Mouse (Mus musculus) urinary bladder, adult 2 months (tissue): ENCODE results near the gene Anxa3. TPM values are rescaled to one million over a fixed set of nuclear protein-coding genes. Genes with fewer than 3 reads are reported as not detected.

Experiments used
- DNase-seq: peaks from one replicate; pipeline ENCODE4 v3.0.0; 2022; ENCODE audit warnings: low spot score
- polyA plus RNA-seq: library from polyadenylated mRNA; depleted of rRNA; stranded (reverse); fragments of >200 nt; gene quantifications from 2 replicates; pipeline ENCODE4 v1.2.3, GENCODE M21; 2012; rRNA removed

Anxa3 gene
- polyA plus RNA-seq, 1 experiment = 175 TPM

GRCm38 (mm10) chr5:96847986-96848385, 54.8 kb downstream of the Anxa3 start:
- no peak for DNase-seq

- DNase-seq = no peak
Measured at GRCm38 (mm10) chr5:96848386-96848785, 55.2 kb downstream of the Anxa3 start.

- no peak for DNase-seq
Measured at GRCm38 (mm10) chr5:96849232-96849631, 56.1 kb downstream of the Anxa3 start.

- DNase-seq = no peak
Measured at GRCm38 (mm10) chr5:96853451-96853850, 60.3 kb downstream of the Anxa3 start.

GRCm38 (mm10) chr5:96854350-96854749, 61.2 kb downstream of the Anxa3 start:
- DNase-seq = no peak

GRCm38 (mm10) chr5:96859938-96860337, 66.8 kb downstream of the Anxa3 start:
- no peak for DNase-seq

- no peak for DNase-seq
Measured at GRCm38 (mm10) chr5:96867171-96867570, 74.0 kb downstream of the Anxa3 start.

- DNase-seq = peak; percentile 52
Measured at GRCm38 (mm10) chr5:96868893-96869292, 75.8 kb downstream of the Anxa3 start.

GRCm38 (mm10) chr5:96870996-96871395, 77.9 kb downstream of the Anxa3 start:
- DNase-seq = no peak

GRCm38 (mm10) chr5:96878178-96878577, 85.0 kb downstream of the Anxa3 start:
- no peak for DNase-seq

GRCm38 (mm10) chr5:96878851-96879540, 85.9 kb downstream of the Anxa3 start:
- no peak for DNase-seq

- no peak for DNase-seq
Measured at GRCm38 (mm10) chr5:96880231-96880630, 87.1 kb downstream of the Anxa3 start.

GRCm38 (mm10) chr5:96881118-96881517, 88.0 kb downstream of the Anxa3 start:
- DNase-seq = no peak

GRCm38 (mm10) chr5:96881613-96882012, 88.5 kb downstream of the Anxa3 start:
- DNase-seq = no peak

GRCm38 (mm10) chr5:96885202-96885601, 92.1 kb downstream of the Anxa3 start:
- no peak for DNase-seq

GRCm38 (mm10) chr5:96888396-96888795, 95.3 kb downstream of the Anxa3 start:
- no peak for DNase-seq

GRCm38 (mm10) chr5:96890367-96890766, 97.2 kb downstream of the Anxa3 start:
- DNase-seq = no peak

Other genes starting within 250 kb of the Anxa3 start
- gene Bmp2k, start 204.3 kb downstream of the Anxa3 start, polyA plus RNA-seq = 5.6 and 7.2 TPM in 2 replicates